Mouse (Mus musculus): Measurements from ENCODE around the gene Ank. TPM values are rescaled to one million over a fixed set of nuclear protein-coding genes. Genes with fewer than 3 reads are reported as not detected.
A peak's percentile ranks its signal among the peaks of the same experiment; 100 is the strongest.

The Ank gene
- total RNA-seq, 2 experiments from 2014 or later = 160 TPM

DNA sequence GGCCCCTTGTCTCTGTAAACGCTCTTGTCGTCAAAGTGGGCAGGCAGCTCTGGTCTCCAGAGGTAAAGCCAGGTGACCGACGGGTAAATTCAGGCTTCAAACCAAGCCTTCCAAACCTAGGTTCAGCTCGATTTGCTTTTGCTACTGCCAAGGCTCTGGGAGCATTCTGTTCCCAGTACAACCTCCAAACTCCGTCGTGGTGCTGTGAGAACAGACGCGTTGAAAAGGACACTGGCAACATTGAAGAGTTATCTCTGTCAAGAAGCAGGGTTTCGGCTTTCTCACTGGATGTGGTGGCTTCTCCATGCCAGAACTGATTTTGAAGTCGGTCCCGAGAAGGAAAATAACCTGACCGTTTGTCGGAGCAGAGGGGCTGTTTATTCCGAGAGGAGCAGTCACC is 9.5 kb downstream of the Ank start:
- TF ChIP-seq CTCF (conservative IDR thresholded peaks at IDR 0.05) = no peak
- H3K4me3 ChIP-seq = peak overlapping the region; percentile 23; the same call in 1 of the 2 replicates
- H3K27ac ChIP-seq = peak overlapping the region; percentile 68; the same call in 1 of the 2 replicates
- no peak for DNase-seq (ENCODE audit: low spot score in 2 of 2)

DNA sequence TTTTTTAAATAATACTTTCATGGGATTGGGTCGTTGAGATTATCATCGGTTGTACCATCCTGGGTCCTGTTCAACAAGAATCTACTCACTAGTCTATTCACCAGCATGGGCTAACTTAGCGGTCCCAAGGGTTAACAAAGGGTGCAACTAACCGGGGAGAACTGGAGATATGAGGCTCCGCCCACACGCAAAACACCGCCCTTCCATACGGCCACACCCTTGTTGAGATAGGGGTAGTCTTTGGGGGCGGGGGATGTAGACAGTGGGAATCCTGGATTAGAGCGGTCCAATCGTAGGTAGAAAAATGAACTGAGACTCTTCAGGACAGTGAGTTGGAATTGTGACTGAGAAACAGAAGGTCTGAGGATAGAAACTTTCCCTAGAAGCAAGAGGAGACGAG is 10.2 kb downstream of the Ank start:
- H3K4me3 ChIP-seq = no peak overlapping the region
- TF ChIP-seq CTCF (conservative IDR thresholded peaks at IDR 0.05) = no peak
- no peak overlapping the region for H3K27ac ChIP-seq
- no peak for DNase-seq (ENCODE audit: low spot score in 2 of 2)

- H3K4me3 ChIP-seq = no peak overlapping the region
- no peak for TF ChIP-seq CTCF (conservative IDR thresholded peaks at IDR 0.05)
- no peak overlapping the region for H3K27ac ChIP-seq
- DNase-seq (ENCODE audit: low spot score in 2 of 2) = no peak
Observed at GRCm38 (mm10) chr15:27477159-27477558, 10.7 kb downstream of the Ank start.

- DNase-seq (ENCODE audit: low spot score in 2 of 2) = no peak
- Histone ChIP-seq H3K27ac (no peak overlapping the region), H3K4me3 (no peak overlapping the region)
- no peak for TF ChIP-seq CTCF (conservative IDR thresholded peaks at IDR 0.05)
Observed at GRCm38 (mm10) chr15:27477630-27478029, 11.2 kb downstream of the Ank start.

DNA sequence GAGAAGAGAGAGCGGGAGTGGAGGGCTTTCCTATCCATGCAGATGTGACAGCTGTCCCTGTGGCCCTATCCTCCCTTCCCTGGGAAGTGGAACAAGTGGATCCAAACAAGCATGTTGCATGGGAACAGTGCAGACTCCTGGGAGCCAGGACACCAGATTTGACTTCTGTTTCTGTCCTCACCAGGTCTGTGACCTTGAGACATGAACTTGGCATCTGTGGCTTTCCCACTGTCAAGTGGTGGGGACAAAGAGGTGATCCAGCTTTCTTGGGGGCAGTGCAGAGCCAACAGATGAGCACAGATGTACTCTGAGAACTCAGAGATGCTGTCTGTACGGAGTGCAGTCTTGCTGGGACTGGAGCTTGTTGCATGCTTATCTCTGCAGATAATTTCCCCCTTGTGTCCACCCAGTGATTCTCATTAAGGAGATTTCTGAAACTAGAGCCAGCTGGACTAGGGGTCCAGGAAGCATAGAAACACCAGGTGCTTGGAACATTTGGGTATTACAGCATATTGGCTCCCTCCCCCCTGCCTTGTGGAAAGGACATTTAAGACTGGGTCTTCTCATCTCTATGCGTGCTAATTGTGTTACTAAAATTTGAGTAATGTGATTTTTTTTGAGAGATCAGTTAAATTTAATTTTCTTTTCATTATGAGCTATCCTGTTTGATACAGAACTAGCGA is 14.0 kb downstream of the Ank start:
- Histone ChIP-seq H3K27ac (peak overlapping the region; percentile 78), H3K4me3 (no peak overlapping the region)
- no peak for TF ChIP-seq CTCF (conservative IDR thresholded peaks at IDR 0.05)
- DNase-seq (ENCODE audit: low spot score in 2 of 2) = no peak

DNA sequence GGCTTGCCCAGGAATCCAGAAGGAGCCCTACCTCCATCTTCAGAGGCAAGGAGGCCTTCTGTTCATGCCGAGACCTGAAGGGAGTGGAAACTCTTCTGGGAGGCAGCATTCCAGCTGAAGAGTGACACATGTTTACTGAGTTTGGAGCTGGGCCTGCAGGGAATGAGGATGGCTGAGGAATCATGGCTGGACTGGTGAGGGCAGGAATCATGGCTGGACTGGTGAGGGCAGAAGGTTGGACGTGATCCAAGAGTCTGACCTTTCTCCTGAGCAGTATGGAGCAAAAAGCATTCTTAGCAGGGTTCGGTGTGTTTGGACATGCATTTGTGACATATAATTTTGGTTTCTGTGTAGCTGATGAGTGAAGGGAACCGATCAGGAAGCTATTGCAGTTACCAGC is 15.5 kb downstream of the Ank start:
- Histone ChIP-seq H3K4me3 (no peak overlapping the region), H3K27ac (no peak overlapping the region)
- TF ChIP-seq CTCF (conservative IDR thresholded peaks at IDR 0.05) = no peak
- no peak for DNase-seq (ENCODE audit: low spot score in 2 of 2)

GRCm38 (mm10) chr15:27483183-27483582 is 16.7 kb downstream of the Ank start:
- DNase-seq (ENCODE audit: low spot score in 2 of 2) = no peak
- Histone ChIP-seq H3K4me3 (no peak overlapping the region), H3K27ac (no peak overlapping the region)
- TF ChIP-seq CTCF (conservative IDR thresholded peaks at IDR 0.05) = no peak

DNA sequence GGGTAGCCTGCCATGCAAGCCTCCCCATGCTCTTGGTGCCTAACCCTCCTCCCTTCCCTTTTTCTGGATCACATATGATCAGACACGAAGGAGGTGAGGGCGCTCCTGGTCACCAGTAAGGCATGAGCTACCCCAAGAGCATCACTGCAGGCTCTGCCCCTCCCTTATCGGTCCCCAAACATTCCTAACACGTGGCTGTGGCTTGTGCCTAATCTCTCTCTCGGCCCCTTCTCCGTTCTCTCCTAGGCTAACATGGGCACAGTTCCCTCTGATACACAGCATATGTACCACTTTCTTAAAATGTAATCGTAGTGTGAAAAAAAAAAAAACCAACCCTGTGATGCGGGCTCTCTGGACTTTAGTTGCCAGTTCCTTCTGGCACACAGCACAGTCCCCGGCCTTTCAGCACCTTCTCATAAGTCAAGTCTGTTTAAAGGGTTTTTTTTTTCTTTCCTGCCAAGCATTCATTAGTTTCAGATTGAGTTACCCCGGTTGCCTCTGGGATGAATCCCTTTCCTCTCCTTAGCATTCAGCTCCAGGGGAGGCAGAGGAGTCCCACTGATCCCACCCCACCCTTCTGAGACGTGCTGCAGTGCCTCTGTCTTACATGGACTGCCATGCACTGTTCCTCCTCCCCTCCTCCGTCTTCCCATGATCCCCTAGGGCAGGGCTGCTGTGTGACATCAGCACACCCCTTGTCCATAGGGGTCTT is 19.2 kb downstream of the Ank start:
- Histone ChIP-seq H3K27ac (peak overlapping the region; percentile 72), H3K4me3 (no peak overlapping the region)
- no peak for DNase-seq (ENCODE audit: low spot score in 2 of 2)
- TF ChIP-seq CTCF (conservative IDR thresholded peaks at IDR 0.05) = no peak

DNA sequence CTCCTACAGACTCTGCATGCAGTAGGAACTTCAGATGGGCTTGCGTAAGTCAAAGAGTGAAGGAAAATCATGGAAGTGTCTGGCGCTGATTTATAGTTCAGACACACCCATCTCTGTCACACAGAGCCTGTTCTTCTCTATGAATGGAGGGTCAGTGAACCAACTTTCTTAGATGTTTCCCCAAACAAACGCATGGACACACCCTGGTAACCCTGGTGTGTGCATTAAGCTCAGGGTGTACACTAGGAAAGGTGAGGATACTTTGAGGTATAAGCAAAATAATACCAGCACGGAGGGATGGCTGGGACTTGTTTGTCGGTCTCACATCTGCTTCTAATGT is 19.8 kb downstream of the Ank start:
- no peak overlapping the region for H3K4me3 ChIP-seq
- peak overlapping the region; percentile 72; the same call in 1 of the 2 replicates for H3K27ac ChIP-seq
- no peak for TF ChIP-seq CTCF (conservative IDR thresholded peaks at IDR 0.05)
- no peak for DNase-seq (ENCODE audit: low spot score in 2 of 2)

DNA sequence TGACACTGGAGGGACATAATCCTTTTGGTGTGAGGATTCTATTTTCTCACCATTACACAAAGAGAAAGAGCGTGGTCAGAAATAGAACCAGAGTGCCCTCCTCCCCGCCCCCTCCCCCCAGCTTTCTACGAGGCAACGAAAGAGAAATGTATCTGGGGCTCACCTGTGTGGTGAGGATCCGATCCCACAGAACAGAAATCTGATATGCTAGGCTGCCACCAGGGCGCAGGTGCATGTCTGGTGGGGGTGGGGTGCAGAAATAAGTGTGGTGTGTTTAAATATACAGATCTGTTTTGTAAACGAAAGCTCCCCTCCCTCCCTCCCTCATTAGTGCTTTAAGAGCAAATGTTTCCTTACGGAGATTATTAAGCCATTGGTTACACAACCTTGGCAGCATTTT is 20.6 kb downstream of the Ank start:
- no peak for TF ChIP-seq CTCF (conservative IDR thresholded peaks at IDR 0.05)
- H3K4me3 ChIP-seq = no peak overlapping the region
- no peak for DNase-seq (ENCODE audit: low spot score in 2 of 2)
- peak overlapping the region; percentile 72 for H3K27ac ChIP-seq

- no peak for DNase-seq (ENCODE audit: low spot score in 2 of 2)
- Histone ChIP-seq H3K27ac (peak overlapping the region; percentile 12; the same call in 1 of the 2 replicates), H3K4me3 (no peak overlapping the region)
- TF ChIP-seq CTCF (conservative IDR thresholded peaks at IDR 0.05) = no peak
Observed at GRCm38 (mm10) chr15:27488042-27488441, 21.6 kb downstream of the Ank start.

GRCm38 (mm10) chr15:27490676-27491075 is 24.2 kb downstream of the Ank start:
- Histone ChIP-seq H3K4me3 (no peak overlapping the region), H3K27ac (peak overlapping the region; percentile 53; the same call in 1 of the 2 replicates)
- DNase-seq (ENCODE audit: low spot score in 2 of 2) = no peak
- TF ChIP-seq CTCF (conservative IDR thresholded peaks at IDR 0.05) = no peak

- Histone ChIP-seq H3K4me3 (no peak overlapping the region), H3K27ac (no peak overlapping the region)
- TF ChIP-seq CTCF (conservative IDR thresholded peaks at IDR 0.05) = no peak
- no peak for DNase-seq (ENCODE audit: low spot score in 2 of 2)
Observed at GRCm38 (mm10) chr15:27491425-27492070, 25.1 kb downstream of the Ank start.

Measured in layer of hippocampus, adult 2 months (tissue).